In genomic region chr6:71708528-71708927, GRCm38 (mm10) we compare ENCODE assay signal across 8 mouse cellular contexts. TPM values are rescaled to one million over a fixed set of nuclear protein-coding genes. Genes with fewer than 3 reads are reported as not detected.
DNase-seq lines count a peak whose midpoint lies in the region; ATAC-seq and TF ChIP-seq lines count a peak whose summit lies in the region.

No protein-coding gene starts in this region.

- H3K4me3 ChIP-seq in heart, embryonic 10.5 days = peak overlapping the region; percentile 81
- H3K4me3 ChIP-seq in E14TG2a.4 (replicated peaks; ENCODE audit: low read length) = peak overlapping the region; percentile 82
- peak overlapping the region; percentile 74 for H3K4me3 ChIP-seq in forebrain, embryonic 12.5 days (replicated peaks)
- peak overlapping the region; percentile 60 for H3K4me3 ChIP-seq in liver, embryonic 13.5 days (replicated peaks)

- H3K4me2 ChIP-seq in forebrain, embryonic 12.5 days = peak overlapping the region; percentile 85
- peak overlapping the region; percentile 81 for H3K4me2 ChIP-seq in liver, embryonic 13.5 days

- peak overlapping the region; percentile 76 for H3K9ac ChIP-seq in forebrain, embryonic 12.5 days
- H3K9ac ChIP-seq in liver, embryonic 13.5 days = peak overlapping the region; percentile 67

- no peak for TF ChIP-seq CTCF in E14TG2a.4 (conservative IDR thresholded peaks at IDR 0.05; ENCODE audit: low read length)

- H3K36me3 ChIP-seq in heart, embryonic 10.5 days = peaks cover 12% of the 10 kb centered on the region
- H3K36me3 ChIP-seq in E14TG2a.4 (ENCODE audit: insufficient read depth, low read length) = no peaks in the 10 kb centered on the region
- H3K36me3 ChIP-seq in forebrain, embryonic 12.5 days (replicated peaks) = no peaks in the 10 kb centered on the region
- no peaks in the 10 kb centered on the region for H3K36me3 ChIP-seq in liver, embryonic 13.5 days

- peaks cover 20% of the 10 kb centered on the region for H3K4me1 ChIP-seq in heart, embryonic 10.5 days
- H3K4me1 ChIP-seq in E14TG2a.4 (replicated peaks; ENCODE audit: low read depth, low read length) = peaks cover 17% of the 10 kb centered on the region
- H3K4me1 ChIP-seq in forebrain, embryonic 12.5 days = peaks cover 12% of the 10 kb centered on the region
- peaks cover 14% of the 10 kb centered on the region for H3K4me1 ChIP-seq in liver, embryonic 13.5 days (replicated peaks)

- peaks cover 15% of the 10 kb centered on the region; the same call in 1 of the 2 replicates for H3K27me3 ChIP-seq in heart, embryonic 10.5 days (ENCODE audit: insufficient read depth, poor library complexity, severe bottlenecking)
- H3K27me3 ChIP-seq in E14TG2a.4 (ENCODE audit: insufficient read depth, low read length) = peaks cover 63% of the 10 kb centered on the region
- peaks cover 20% of the 10 kb centered on the region for H3K27me3 ChIP-seq in forebrain, embryonic 12.5 days
- H3K27me3 ChIP-seq in liver, embryonic 13.5 days = peaks cover 56% of the 10 kb centered on the region

- DNase-seq in heart, embryonic 10.5 days (ENCODE audit: low spot score) = peak; percentile 74
- DNase-seq in heart, adult 8-10 months (ENCODE audit: low spot score) = no peak
- DNase-seq in liver, embryonic 13.5 days = no peak
- DNase-seq in embryo, embryonic 10.5 days (ENCODE audit: low spot score) = no peak
- no peak for DNase-seq in adrenal gland, adult 2 months

- 0 out of 2 replicates have a peak, but pooled peaks have one; percentile 2 for ATAC-seq in forebrain, embryonic 12.5 days (ENCODE audit: low FRiP score)
- ATAC-seq in liver, embryonic 13.5 days (ENCODE audit: low read depth) = no peak
- no peak for ATAC-seq in inflammation-experienced regulatory T-cells, adult 6 months

- H3K9me3 ChIP-seq in heart, embryonic 10.5 days = no peaks in the 10 kb centered on the region
- H3K9me3 ChIP-seq in E14TG2a.4 (ENCODE audit: low read length) = no peaks in the 10 kb centered on the region
- H3K9me3 ChIP-seq in forebrain, embryonic 12.5 days = no peaks in the 10 kb centered on the region
- no peaks in the 10 kb centered on the region for H3K9me3 ChIP-seq in liver, embryonic 13.5 days (replicated peaks)

- H3K27ac ChIP-seq in heart, embryonic 10.5 days = peak overlapping the region; percentile 93
- H3K27ac ChIP-seq in forebrain, embryonic 12.5 days = peak overlapping the region; percentile 84; the same call in 1 of the 2 replicates
- no peak overlapping the region for H3K27ac ChIP-seq in liver, embryonic 13.5 days

- WGBS in heart, embryonic 10.5 days = 4% methylated on average over 3 of the region's 3 CpGs
- 2% methylated on average over 3 of the region's 3 CpGs for WGBS in forebrain, embryonic 12.5 days
- WGBS in liver, embryonic 13.5 days (ENCODE audit: insufficient replicate concordance) = 7% methylated on average over 3 of the region's 3 CpGs

RNA-seq across cellular contexts. Expression of gene Reep1, which starts 1.2 kb away (rescaled TPM):
- polyA plus RNA-seq in heart, embryonic 10.5 days (2016; fragmentation: Nextera tagmentation; extraction: Ambion mirVana) = 21.2 and 24.9 TPM in 2 replicates
- 10 to 100 TPM; 16.2 to 20.0 (median 18.0) TPM for total RNA-seq in heart, adult 8-10 months (2022)
- polyA plus RNA-seq in forebrain, embryonic 12.5 days (2016; fragmentation: Nextera tagmentation; extraction: Ambion mirVana) = 73.5 and 82.7 TPM in 2 replicates
- 3.6 and 4.2 TPM in 2 replicates for polyA plus RNA-seq in liver, embryonic 13.5 days (2015; fragmentation: Nextera tagmentation; extraction: Ambion mirVana)
- under 1 TPM in 2 of 3 experiments, not detected in 1; 0.55 to 0.59 TPM for polyA plus RNA-seq in inflammation-experienced regulatory T-cells, adult 6 months (2017; shearing (Covaris generic))
- 1 to 10 TPM; 5.4 to 5.8 TPM for total RNA-seq in adrenal gland, adult 2 months (2021)
- 2.8 and 3.7 TPM in 2 replicates for polyA plus RNA-seq in adrenal gland, adult 2 months (2012; rRNA removed)
